Mouse (Mus musculus) regulatory T cell (primary cell): ENCODE measurements around the gene Oas1a.
"Not testable (repeated sequence)": the region's sequence is repeated elsewhere in the genome, so short reads cannot be mapped to it uniquely, and the experiment has no call there.

ENCODE experiments used
- in situ Hi-C: fragments of 300-600 bp; cut with MboI, MseI; formaldehyde crosslinking; loops from one replicate; pipeline ENCODE4 v1.15.1; 2025; ENCODE audit warnings: high pct_unique_total_duplicates

The Oas1a gene

DNA sequence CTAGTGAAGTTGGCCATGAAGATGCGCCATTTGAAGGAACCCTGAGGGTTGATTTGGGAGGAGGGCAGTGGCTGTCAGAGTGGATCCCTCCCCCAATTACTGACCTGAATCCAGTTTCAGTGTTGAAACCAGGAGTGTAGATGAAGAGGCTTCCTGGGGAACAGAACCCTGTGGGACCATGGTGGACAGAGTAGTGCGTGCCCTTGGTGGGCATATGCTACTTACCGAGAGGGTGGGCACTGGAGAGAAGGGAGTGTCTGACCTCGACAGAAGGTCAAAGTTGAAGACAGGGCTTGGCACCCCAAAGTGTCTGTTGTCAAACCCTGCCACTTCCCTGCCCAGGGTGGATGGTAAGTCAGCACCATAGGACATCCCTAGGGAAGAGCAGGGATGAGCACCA, 13.5 kb downstream of the Oas1a start:
- in situ Hi-C loops: not testable (repeated sequence)

DNA sequence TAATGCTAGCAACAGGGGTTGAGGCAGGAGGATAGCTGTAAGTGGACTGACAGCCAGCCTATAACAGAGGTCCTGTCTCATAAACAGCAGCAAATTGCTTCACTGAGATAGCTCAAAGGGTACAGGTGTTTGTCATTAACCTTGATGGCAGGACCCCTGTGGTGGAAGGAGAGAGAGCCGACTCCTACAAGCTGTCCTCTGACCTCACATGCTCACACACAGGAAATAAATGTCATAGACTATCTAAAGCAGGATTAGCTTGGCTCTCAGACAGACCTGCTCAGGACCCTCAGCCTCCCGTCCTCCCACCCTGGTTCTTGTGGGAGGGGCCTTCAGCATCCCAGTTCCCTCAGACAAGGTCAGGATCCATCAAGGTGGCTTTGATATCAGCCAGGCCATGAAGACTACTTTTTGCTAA, 15.1 kb downstream of the Oas1a start:
- in situ Hi-C loops: no loop called here

GRCm38 (mm10) chr5:120891566-120892242, 15.6 kb downstream of the Oas1a start:
- in situ Hi-C loops: not testable (repeated sequence)

DNA sequence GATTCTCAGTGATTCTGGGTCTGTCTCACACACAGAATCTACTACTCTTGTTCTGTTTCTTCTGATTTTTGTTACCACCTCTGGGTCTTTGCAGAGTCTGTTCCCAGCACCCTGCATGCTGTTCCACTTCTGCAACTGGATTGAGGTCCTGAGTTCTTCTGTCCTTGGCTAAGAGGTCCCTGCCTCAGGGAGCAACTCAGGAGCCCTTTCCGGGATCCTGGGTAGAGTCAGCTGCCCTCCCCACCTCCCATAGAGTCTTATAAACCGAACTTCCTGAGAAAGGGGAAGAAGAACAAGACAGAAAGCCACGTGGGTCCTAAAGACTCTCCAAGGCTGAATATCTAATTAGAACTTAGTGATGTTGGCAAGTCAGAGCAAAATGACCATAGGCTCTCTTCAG, 16.3 kb downstream of the Oas1a start:
- in situ Hi-C loops: no loop called here

DNA sequence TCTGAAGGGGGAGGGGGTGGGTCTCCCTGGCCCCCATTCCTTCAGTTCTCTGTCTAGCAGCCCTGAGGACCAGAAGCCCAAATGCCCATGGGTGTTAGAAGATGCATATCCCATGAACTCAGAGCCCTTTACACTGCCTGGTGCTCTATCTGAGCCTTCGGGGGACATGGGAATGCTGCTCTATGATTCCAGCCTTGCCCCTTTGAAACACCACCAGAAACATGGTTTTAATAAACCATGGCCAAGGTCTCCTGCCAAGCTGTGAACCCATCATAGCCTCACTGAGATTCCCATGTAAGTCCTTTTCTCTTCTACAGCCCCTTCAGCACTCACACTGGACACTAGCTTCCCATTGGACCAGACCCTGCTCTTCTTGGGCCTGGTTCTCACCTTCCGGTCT, 17.3 kb downstream of the Oas1a start:
- in situ Hi-C loops: no loop called here

GRCm38 (mm10) chr5:120888294-120888815, 19.0 kb downstream of the Oas1a start:
- in situ Hi-C loops: not testable (repeated sequence)

- in situ Hi-C loops: no loop called here
Observed at GRCm38 (mm10) chr5:120887831-120888230, 19.5 kb downstream of the Oas1a start.

GRCm38 (mm10) chr5:120887413-120887812, 19.9 kb downstream of the Oas1a start, which contains the start of gene Oas1g:
Gene Oas1g (minus strand): TSS chr5:120887613.
- in situ Hi-C loops: not testable (repeated sequence)

DNA sequence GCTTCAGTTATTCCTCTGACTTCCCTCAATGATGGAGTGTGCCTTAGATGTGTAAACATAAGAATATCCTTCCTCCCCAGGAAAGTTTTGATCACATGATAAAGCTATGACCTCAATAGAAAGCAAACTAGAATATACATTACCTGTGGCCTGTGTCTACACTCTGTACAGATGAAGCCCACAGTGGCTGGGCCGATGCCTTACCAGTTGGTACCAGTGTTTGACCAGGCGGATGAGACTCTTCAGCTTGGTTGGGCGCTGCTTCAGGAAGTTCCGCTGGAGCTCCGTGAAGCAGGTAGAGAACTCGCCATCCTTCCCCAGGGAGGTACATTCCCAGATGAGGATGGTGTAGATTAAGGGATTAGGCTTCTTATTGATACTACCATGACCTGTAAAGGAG, 25.6 kb downstream of the Oas1a start:
- in situ Hi-C loops: not testable (repeated sequence)

DNA sequence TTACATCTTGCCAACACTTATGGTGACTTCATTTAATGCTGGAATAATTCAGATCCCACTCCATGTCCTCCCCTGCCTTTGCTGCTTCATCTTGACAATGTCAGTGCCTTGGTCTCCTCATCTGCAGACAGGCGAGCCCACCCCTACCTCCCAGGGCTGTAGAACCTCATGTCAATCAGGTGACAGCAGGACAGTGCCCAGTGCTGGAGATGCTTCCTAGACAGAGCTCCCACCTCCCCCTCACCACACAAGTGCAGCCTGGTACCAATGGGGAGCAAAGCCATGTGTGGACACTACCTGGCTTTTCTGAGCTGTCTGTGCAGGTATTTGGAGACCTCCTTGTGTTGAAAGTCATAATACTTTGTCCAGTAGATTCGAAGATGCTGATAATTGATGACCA, 28.5 kb downstream of the Oas1a start:
- in situ Hi-C loops: not testable (repeated sequence)

- in situ Hi-C loops: not testable (repeated sequence)
Observed at GRCm38 (mm10) chr5:120877407-120877806, 29.9 kb downstream of the Oas1a start.

DNA sequence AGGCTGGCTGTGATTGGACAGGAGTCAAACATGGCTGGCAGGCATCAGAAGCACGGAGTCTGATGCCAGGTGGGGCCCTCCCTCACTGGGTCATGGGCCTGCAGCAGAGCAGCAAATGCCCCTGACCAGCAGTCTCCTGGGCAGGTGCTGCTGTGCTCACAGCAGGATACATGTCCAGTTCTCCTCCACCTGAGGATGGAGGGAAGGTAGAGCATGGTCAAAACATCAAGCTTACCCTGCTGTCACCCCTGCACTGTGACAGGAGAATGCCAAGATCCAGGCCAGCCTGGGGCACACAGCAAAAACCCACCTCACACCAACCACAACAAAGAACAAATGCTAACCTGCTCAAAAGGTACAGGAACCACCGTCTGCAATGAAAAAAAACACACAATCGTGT, 30.5 kb downstream of the Oas1a start:
- in situ Hi-C loops: not testable (repeated sequence)

GRCm38 (mm10) chr5:120871469-120871868, 35.9 kb downstream of the Oas1a start:
- in situ Hi-C loops: no loop called here

- in situ Hi-C loops: no loop called here
Observed at GRCm38 (mm10) chr5:120870782-120871181, 36.5 kb downstream of the Oas1a start.

GRCm38 (mm10) chr5:120870081-120870480, 37.2 kb downstream of the Oas1a start:
- in situ Hi-C loops: no loop called here

- in situ Hi-C loops: no loop called here
Observed at GRCm38 (mm10) chr5:120869436-120870015, 37.8 kb downstream of the Oas1a start.

- in situ Hi-C loops: no loop called here
Observed at GRCm38 (mm10) chr5:120865336-120865860, 41.9 kb downstream of the Oas1a start.

DNA sequence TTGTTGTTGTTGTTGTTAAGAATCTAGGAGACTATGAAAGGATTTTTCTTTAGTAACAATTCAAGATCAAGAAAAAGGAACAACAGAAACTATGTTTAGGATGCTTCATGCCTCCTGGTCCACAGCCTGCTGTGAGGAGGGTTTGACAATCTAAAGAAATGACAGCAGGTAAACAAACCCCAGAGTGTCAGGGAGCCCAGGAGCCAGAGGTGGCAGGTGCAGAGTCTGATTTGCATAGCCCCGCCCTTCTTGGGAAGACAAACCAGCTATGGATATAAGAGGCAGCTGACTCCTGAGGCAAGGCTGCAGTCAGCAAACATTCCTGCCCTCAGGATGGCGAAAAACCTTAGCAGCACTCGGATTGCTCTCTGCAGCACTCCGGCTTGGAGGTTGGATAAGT, 46.2 kb downstream of the Oas1a start, which contains the start of gene Oas1h:
Gene Oas1h (plus strand): TSS at position 301 of the 400 bp plus-strand sequence.
- in situ Hi-C loops: no loop called here

- in situ Hi-C loops: no loop called here
Observed at GRCm38 (mm10) chr5:120859241-120859640, 48.1 kb downstream of the Oas1a start.

DNA sequence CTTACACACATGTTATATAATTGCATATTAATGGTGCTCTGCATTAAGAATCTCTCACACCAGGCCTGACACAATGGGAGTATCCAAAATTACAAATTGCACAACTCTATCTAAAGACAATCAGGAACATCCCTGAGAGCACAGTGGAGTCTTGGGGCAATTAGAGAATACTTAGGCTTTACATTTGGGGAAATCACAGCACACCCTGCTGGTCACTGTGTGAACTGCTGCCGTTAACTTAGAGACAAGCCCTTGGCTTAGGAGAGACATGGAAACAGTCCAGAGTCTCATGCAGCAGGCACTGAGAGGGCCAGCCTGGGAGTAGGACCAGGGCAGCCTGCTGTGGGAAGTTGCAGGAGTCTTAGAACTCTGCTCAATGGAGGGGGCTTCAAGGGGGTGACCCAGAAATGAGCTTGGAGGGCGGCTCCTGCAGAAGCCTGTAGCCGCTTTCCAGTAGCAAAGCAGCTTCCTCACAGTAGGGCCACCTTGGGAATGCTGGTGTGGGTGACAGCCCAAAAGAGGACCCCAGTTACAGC, 57.7 kb downstream of the Oas1a start:
- in situ Hi-C loops: no loop called here

- in situ Hi-C loops: no loop called here
Observed at GRCm38 (mm10) chr5:120847067-120847466, 60.3 kb downstream of the Oas1a start, which contains the start of gene Oas1f. Gene Oas1f (plus strand): TSS chr5:120847367.
